Mouse (Mus musculus): ENCODE measurements around the gene Frmd4a.

The Frmd4a gene

GRCm38 (mm10) chr2:4291100-4291499 is 273.6 kb downstream of the Frmd4a start:
- DNase-seq (ENCODE audit: low spot score), result no peak

GRCm38 (mm10) chr2:4291671-4292070 is 274.2 kb downstream of the Frmd4a start:
- DNase-seq (ENCODE audit: low spot score), result no peak

- no peak for DNase-seq (ENCODE audit: low spot score)
Observed at GRCm38 (mm10) chr2:4293726-4294125, 276.2 kb downstream of the Frmd4a start.

- no peak for DNase-seq (ENCODE audit: low spot score)
Observed at GRCm38 (mm10) chr2:4295641-4296040, 278.1 kb downstream of the Frmd4a start.

- no peak for DNase-seq (ENCODE audit: low spot score)
Observed at GRCm38 (mm10) chr2:4296881-4297280, 279.4 kb downstream of the Frmd4a start.

GRCm38 (mm10) chr2:4298325-4299215 is 281.1 kb downstream of the Frmd4a start:
- DNase-seq (ENCODE audit: low spot score), result peak; percentile 96

- DNase-seq (ENCODE audit: low spot score), result peak; percentile 38
Observed at GRCm38 (mm10) chr2:4299593-4299992, 282.1 kb downstream of the Frmd4a start.

GRCm38 (mm10) chr2:4300383-4300811 is 282.9 kb downstream of the Frmd4a start:
- peak; percentile 67 for DNase-seq (ENCODE audit: low spot score)

- DNase-seq (ENCODE audit: low spot score), result peak; percentile 28
Observed at GRCm38 (mm10) chr2:4300816-4301215, 283.3 kb downstream of the Frmd4a start.

GRCm38 (mm10) chr2:4301256-4301655 is 283.7 kb downstream of the Frmd4a start:
- DNase-seq (ENCODE audit: low spot score), result no peak

GRCm38 (mm10) chr2:4301692-4302091 is 284.2 kb downstream of the Frmd4a start:
- DNase-seq (ENCODE audit: low spot score), result no peak

GRCm38 (mm10) chr2:4302119-4302518 is 284.6 kb downstream of the Frmd4a start:
- no peak for DNase-seq (ENCODE audit: low spot score)

- DNase-seq (ENCODE audit: low spot score), result no peak
Observed at GRCm38 (mm10) chr2:4307076-4307475, 289.6 kb downstream of the Frmd4a start.

- DNase-seq (ENCODE audit: low spot score), result no peak
Observed at GRCm38 (mm10) chr2:4314545-4314944, 297.0 kb downstream of the Frmd4a start.

- DNase-seq (ENCODE audit: low spot score), result peak; percentile 27
Observed at GRCm38 (mm10) chr2:4316589-4316988, 299.1 kb downstream of the Frmd4a start.

- DNase-seq (ENCODE audit: low spot score), result no peak
Observed at GRCm38 (mm10) chr2:4318134-4318533, 300.6 kb downstream of the Frmd4a start.

- no peak for DNase-seq (ENCODE audit: low spot score)
Observed at GRCm38 (mm10) chr2:4326241-4327010, 308.9 kb downstream of the Frmd4a start.

GRCm38 (mm10) chr2:4327011-4327340 is 309.5 kb downstream of the Frmd4a start:
- DNase-seq (ENCODE audit: low spot score), result no peak

- DNase-seq (ENCODE audit: low spot score), result no peak
Observed at GRCm38 (mm10) chr2:4332441-4332840, 314.9 kb downstream of the Frmd4a start.

GRCm38 (mm10) chr2:4334201-4334600 is 316.7 kb downstream of the Frmd4a start:
- no peak for DNase-seq (ENCODE audit: low spot score)

- no peak for DNase-seq (ENCODE audit: low spot score)
Observed at GRCm38 (mm10) chr2:4334936-4335335, 317.4 kb downstream of the Frmd4a start.

GRCm38 (mm10) chr2:4335881-4336280 is 318.4 kb downstream of the Frmd4a start:
- DNase-seq (ENCODE audit: low spot score), result no peak

- DNase-seq (ENCODE audit: low spot score), result peak; percentile 63
Observed at GRCm38 (mm10) chr2:4338290-4338689, 320.8 kb downstream of the Frmd4a start.
